In the genomic region with DNA sequence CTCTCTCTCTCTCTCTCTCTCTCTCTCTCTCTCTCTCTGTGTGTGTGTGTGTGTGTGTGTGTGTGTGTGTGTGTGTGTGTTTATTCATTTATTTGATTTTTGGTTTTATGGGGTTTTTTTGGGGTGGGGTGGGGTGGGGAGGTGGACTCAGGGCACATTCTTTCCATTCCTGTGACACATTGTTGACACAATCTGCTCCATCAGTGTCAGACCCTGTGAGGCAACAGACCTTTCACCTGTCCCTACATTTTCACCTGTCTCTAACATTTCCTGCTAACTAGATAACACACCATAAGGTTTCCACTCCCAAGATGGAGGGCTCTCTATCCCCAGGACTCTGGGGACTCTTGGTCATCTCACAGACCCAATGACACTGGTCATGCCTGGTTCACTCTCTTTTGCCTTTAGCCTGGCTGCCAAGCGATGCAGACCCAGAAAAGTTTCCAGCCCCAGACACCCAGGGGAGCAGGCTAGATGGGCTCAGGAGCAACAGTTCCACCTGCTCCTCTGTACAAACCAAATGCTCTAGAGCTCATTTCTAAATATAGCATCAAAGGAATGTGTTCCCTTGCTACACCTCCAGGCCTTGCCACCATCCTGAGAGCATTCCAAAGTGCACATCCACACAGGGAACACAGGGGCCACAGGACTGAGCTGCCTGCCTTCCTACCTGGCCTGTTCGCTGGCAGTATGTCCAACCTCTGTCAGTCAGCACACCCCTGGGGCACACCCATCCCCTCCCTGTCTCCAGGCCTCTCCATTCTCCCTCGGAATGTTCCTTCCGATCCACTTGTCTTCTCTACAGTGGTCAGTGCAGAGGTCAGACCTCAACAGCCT, we compare ENCODE assay signal across 12 mouse cellular contexts.
DNase-seq lines count a peak whose midpoint lies in the region; ATAC-seq and TF ChIP-seq lines count a peak whose summit lies in the region.
"Had no signal": no experiment of that assay in that cellular context is flagged by ENCODE, and none has a peak within 500 bp of the region (broad histone marks: within the 10 kb centered on the region; RNA-seq: fewer than 3 reads in every experiment).

No protein-coding gene starts in this region.

- H3K27ac ChIP-seq in heart, embryonic 15.5 days, result peak overlapping the region; percentile 2; the same call in 1 of the 2 replicates
- peak overlapping the region; percentile 75 for H3K27ac ChIP-seq in liver, embryonic 16.5 days (ENCODE audit: low read length)
- H3K27ac ChIP-seq in forebrain, embryonic 10.5 days, result no peak overlapping the region
- no peak overlapping the region for H3K27ac ChIP-seq in left cerebral cortex, adult 2 months
- H3K27ac ChIP-seq: hindbrain, embryonic 12.5 days; kidney, embryonic 15.5 days had no signal

- no peak overlapping the region for H3K4me3 ChIP-seq in heart, embryonic 15.5 days
- H3K4me3 ChIP-seq in liver, embryonic 16.5 days (ENCODE audit: low read depth, low read length), result no peak overlapping the region
- H3K4me3 ChIP-seq in forebrain, embryonic 10.5 days, result no peak overlapping the region
- H3K4me3 ChIP-seq in left cerebral cortex, adult 2 months, result no peak overlapping the region
- H3K4me3 ChIP-seq: hindbrain, embryonic 12.5 days; kidney, embryonic 15.5 days had no signal

- no peak for TF ChIP-seq CTCF in Patski (IDR thresholded peaks at IDR 0.05)
- no peak for TF ChIP-seq CTCF in left cerebral cortex, adult 2 months (IDR thresholded peaks at IDR 0.05)

- peaks cover 10% of the 10 kb centered on the region for H3K4me1 ChIP-seq in heart, embryonic 15.5 days (replicated peaks)
- H3K4me1 ChIP-seq in liver, embryonic 16.5 days (ENCODE audit: control insufficient read depth, low read depth, low read length), result no peaks in the 10 kb centered on the region; the same call in 1 of the 2 replicates
- 0 out of 2 replicates have a peak, but pooled peaks cover 10% of the 10 kb centered on the region for H3K4me1 ChIP-seq in forebrain, embryonic 10.5 days
- H3K4me1 ChIP-seq: hindbrain, embryonic 12.5 days had no signal

- no peak overlapping the region for H3K9ac ChIP-seq in heart, embryonic 15.5 days
- no peak overlapping the region for H3K9ac ChIP-seq in liver, embryonic 16.5 days (ENCODE audit: low read depth, low read length)
- H3K9ac ChIP-seq: forebrain, postnatal 0 days; hindbrain, embryonic 12.5 days; kidney, embryonic 15.5 days had no signal

- no peaks in the 10 kb centered on the region for H3K27me3 ChIP-seq in heart, embryonic 15.5 days
- no peaks in the 10 kb centered on the region for H3K27me3 ChIP-seq in Patski
- no peaks in the 10 kb centered on the region for H3K27me3 ChIP-seq in liver, embryonic 16.5 days (ENCODE audit: control insufficient read depth, insufficient read depth, low read depth, low read length)
- H3K27me3 ChIP-seq in forebrain, embryonic 10.5 days (ENCODE audit: poor library complexity, severe bottlenecking), result no peaks in the 10 kb centered on the region
- H3K27me3 ChIP-seq: hindbrain, embryonic 12.5 days; kidney, embryonic 15.5 days had no signal

- intact Hi-C loops in left cerebral cortex, adult 2 months (cut with DNase I), result no loop called here

- WGBS in heart, embryonic 15.5 days, result 52% methylated on average over 4 of the region's 4 CpGs
- WGBS in liver, embryonic 16.5 days (ENCODE audit: insufficient replicate concordance), result 57% methylated on average over 4 of the region's 4 CpGs
- WGBS in forebrain, embryonic 10.5 days, result 83% methylated on average over 4 of the region's 4 CpGs

- POLR2A ChIA-PET in Patski (lab: Charles Lee), result no interaction called here

- H3K36me3 ChIP-seq in heart, embryonic 15.5 days, result no peaks in the 10 kb centered on the region
- no peaks in the 10 kb centered on the region for H3K36me3 ChIP-seq in liver, embryonic 16.5 days (ENCODE audit: control insufficient read depth, insufficient read depth)
- no peaks in the 10 kb centered on the region for H3K36me3 ChIP-seq in forebrain, embryonic 10.5 days (replicated peaks)
- H3K36me3 ChIP-seq: hindbrain, embryonic 12.5 days; kidney, embryonic 15.5 days had no signal

- no peak for DNase-seq in heart, adult 11 months
- no peak for DNase-seq in Patski (ENCODE audit: low read depth, low spot score)
- DNase-seq in lung, postnatal 14 days, result peak; percentile 41
- no peak for DNase-seq in forebrain, embryonic 10.5 days (ENCODE audit: extremely low spot score, low spot score)
- DNase-seq in left cerebral cortex, adult 2 months (ENCODE audit: extremely low spot score in 1 of 2, low spot score in 2 of 2), result no peak
- no peak for DNase-seq in natural killer cell, adult 2 months (ENCODE audit: low spot score in 2 of 2)
- DNase-seq: cerebellum, postnatal 25 days; forebrain, postnatal 0 days had no signal

- CTCF ChIA-PET in Patski (lab: Charles Lee), result interaction anchor here (1.1 kb wide), 1 partner anchor 109 kb away, joined by 3 read pairs; no protein-coding TSS in a partner anchor

- ATAC-seq in heart, embryonic 15.5 days (replicated peaks; ENCODE audit: insufficient number of reproducible peaks, insufficient read depth, low FRiP score, low read depth), result peak; percentile 50; the same call in 1 of the 2 replicates
- ATAC-seq in Patski, result peak; percentile 51
- peak; percentile 75 for ATAC-seq in liver, embryonic 16.5 days (ENCODE audit: low read depth)
- ATAC-seq: forebrain, postnatal 0 days had no signal

- in situ Hi-C loops in Patski (cut with MboI; ENCODE audit: low pct_unique_long_range_greater_than_20kb), result no loop called here

- no peaks in the 10 kb centered on the region for H3K9me3 ChIP-seq in heart, embryonic 15.5 days (replicated peaks)
- no peaks in the 10 kb centered on the region for H3K9me3 ChIP-seq in liver, embryonic 16.5 days (replicated peaks; ENCODE audit: control insufficient read depth, low read length)
- no peaks in the 10 kb centered on the region for H3K9me3 ChIP-seq in forebrain, embryonic 10.5 days
- H3K9me3 ChIP-seq: hindbrain, embryonic 12.5 days; kidney, embryonic 15.5 days had no signal

- H3K4me2 ChIP-seq in heart, embryonic 15.5 days, result no peak overlapping the region
- no peak overlapping the region for H3K4me2 ChIP-seq in liver, embryonic 16.5 days (ENCODE audit: low read depth, low read length)
- H3K4me2 ChIP-seq: hindbrain, embryonic 12.5 days; kidney, embryonic 15.5 days had no signal

Comparison
In these comparisons a context has a peak if more than half of its experiments do, and no peak if none do; other contexts are left out.
1. H3K27ac ChIP-seq: peak in heart, embryonic 15.5 days (single experiment) and liver, embryonic 16.5 days (single experiment); none in forebrain, embryonic 10.5 days (single experiment) and left cerebral cortex, adult 2 months (single experiment).
2. Peak in every context shown above with its lines, with median percentiles within 50 percentile points of each other: ATAC-seq.